8 mouse cellular contexts compared by ENCODE assay signal in genomic region chr1:135199014-135199819, GRCm38 (mm10). TPM values are rescaled to one million over a fixed set of nuclear protein-coding genes. Genes with fewer than 3 reads are reported as not detected.
A peak's percentile ranks its signal among the peaks of the same experiment; 100 is the strongest.
DNase-seq lines count a peak whose midpoint lies in the region; ATAC-seq and TF ChIP-seq lines count a peak whose summit lies in the region.

No protein-coding gene starts in this region.

- 15% methylated on average over 21 of the region's 21 CpGs for WGBS in lung, adult 2 months
- WGBS in lung, embryonic 15.5 days: 4% methylated on average over 21 of the region's 21 CpGs
- 6% methylated on average over 21 of the region's 21 CpGs for WGBS in stomach, embryonic 16.5 days

- no peak for TF ChIP-seq POLR2A in lung, adult 2 months (IDR thresholded peaks at IDR 0.05; ENCODE audit: borderline replicate concordance, extremely low read depth, low read depth, low read length)

- peak overlapping the region; percentile 93 for H3K27ac ChIP-seq in lung, embryonic 15.5 days
- H3K27ac ChIP-seq in stomach, embryonic 16.5 days (ENCODE audit: low read length): peak overlapping the region; percentile 96

- no peak overlapping the region; the same call in 1 of the 2 replicates for H3K9ac ChIP-seq in lung, embryonic 15.5 days
- H3K9ac ChIP-seq in stomach, embryonic 16.5 days (ENCODE audit: low read length): 0 out of 2 replicates have a peak overlapping the region, but pooled peaks have one; percentile 46

- no peaks in the 10 kb centered on the region for H3K36me3 ChIP-seq in lung, embryonic 15.5 days
- H3K36me3 ChIP-seq in stomach, embryonic 16.5 days (ENCODE audit: control insufficient read depth, insufficient read depth, low read length): no peaks in the 10 kb centered on the region

- no peak overlapping the region for H3K4me3 ChIP-seq in lung, adult 2 months (replicated peaks; ENCODE audit: extremely low read depth, low read depth, low read length)
- H3K4me3 ChIP-seq in lung, embryonic 15.5 days: no peak overlapping the region
- H3K4me3 ChIP-seq in stomach, embryonic 16.5 days (replicated peaks; ENCODE audit: low read length): 0 out of 2 replicates have a peak overlapping the region, but pooled peaks have one; percentile 0

- TF ChIP-seq CTCF in lung, adult 2 months (IDR thresholded peaks at IDR 0.05; ENCODE audit: insufficient read depth, low read length): no peak

- ATAC-seq in erythroblast, adult 5-6 weeks (replicated peaks; ENCODE audit: low FRiP score, poor library complexity, severe bottlenecking): peak; percentile 66
- ATAC-seq in lung, embryonic 15.5 days (ENCODE audit: borderline replicate concordance, extremely low read depth, low FRiP score, low TSS enrichment): peak; percentile 85
- peak; percentile 92 for ATAC-seq in stomach, embryonic 16.5 days (ENCODE audit: insufficient read depth, low FRiP score)

- peak; percentile 62 to 78 for DNase-seq in lung, adult 18-20 months
- DNase-seq in lung, adult 2 months: no peak
- peak; percentile 62 for DNase-seq in kidney, adult 11 months
- no peak for DNase-seq in right cerebral cortex, postnatal 36 days (ENCODE audit: low spot score in 2 of 2)
- no peak for DNase-seq in spleen, adult 12 weeks (ENCODE audit: low spot score)

- H3K4me1 ChIP-seq in lung, adult 2 months (ENCODE audit: control insufficient read depth, insufficient read depth, low read length): no peaks in the 10 kb centered on the region
- peaks cover 16% of the 10 kb centered on the region for H3K4me1 ChIP-seq in lung, embryonic 15.5 days
- H3K4me1 ChIP-seq in stomach, embryonic 16.5 days (ENCODE audit: control insufficient read depth, insufficient read depth, low read length): peaks cover 9% of the 10 kb centered on the region

- peak overlapping the region; percentile 39 for H3K4me2 ChIP-seq in lung, embryonic 15.5 days
- H3K4me2 ChIP-seq in stomach, embryonic 16.5 days (ENCODE audit: low read depth, low read length): peak overlapping the region; percentile 25

- no peaks in the 10 kb centered on the region for H3K9me3 ChIP-seq in lung, embryonic 15.5 days
- H3K9me3 ChIP-seq in stomach, embryonic 16.5 days (replicated peaks; ENCODE audit: control insufficient read depth, low read length): no peaks in the 10 kb centered on the region

- no peaks in the 10 kb centered on the region for H3K27me3 ChIP-seq in lung, embryonic 15.5 days
- H3K27me3 ChIP-seq in stomach, embryonic 16.5 days (ENCODE audit: control insufficient read depth, insufficient read depth, low read length): no peaks in the 10 kb centered on the region

RNA-seq across cellular contexts. Expression of gene Gpr37l1, which starts 31.7 kb away (rescaled TPM):
- 0.95 and 2.0 TPM in 2 replicates for polyA plus RNA-seq in lung, adult 2 months (2012; rRNA removed)
- total RNA-seq in erythroblast, adult 5-6 weeks (2015; ENCODE audit: low replicate concordance): 1.0 TPM in 1 of 2 replicates, not detected in the other
- total RNA-seq in erythroblast, adult 5-6 weeks (2017; ENCODE audit: low replicate concordance): not detected in 2 replicates
- 0.10 TPM in 1 of 2 replicates, not detected in the other for polyA plus RNA-seq in lung, embryonic 15.5 days (2015; fragmentation: Nextera tagmentation; extraction: Ambion mirVana)
- polyA plus RNA-seq in stomach, embryonic 16.5 days (2015; fragmentation: Nextera tagmentation; extraction: Ambion mirVana): 0.90 and 1.3 TPM in 2 replicates

RNA-seq across cellular contexts. Expression of gene Arl8a, which starts 52.6 kb away (rescaled TPM):
- polyA plus RNA-seq in lung, adult 2 months (2012; rRNA removed): 66.5 and 84.7 TPM in 2 replicates
- total RNA-seq in erythroblast, adult 5-6 weeks (2015; ENCODE audit: low replicate concordance): 22.3 and 23.4 TPM in 2 replicates
- 7.2 and 11.9 TPM in 2 replicates for total RNA-seq in erythroblast, adult 5-6 weeks (2017; ENCODE audit: low replicate concordance)
- polyA plus RNA-seq in lung, embryonic 15.5 days (2015; fragmentation: Nextera tagmentation; extraction: Ambion mirVana): 42.7 and 47.0 TPM in 2 replicates
- polyA plus RNA-seq in stomach, embryonic 16.5 days (2015; fragmentation: Nextera tagmentation; extraction: Ambion mirVana): 35.3 and 37.6 TPM in 2 replicates

RNA-seq across cellular contexts. Expression of gene Elf3, which starts 59.2 kb away (rescaled TPM):
- polyA plus RNA-seq in lung, adult 2 months (2012; rRNA removed): 19.2 and 19.5 TPM in 2 replicates
- not detected in 2 replicates for total RNA-seq in erythroblast, adult 5-6 weeks (2015; ENCODE audit: low replicate concordance)
- total RNA-seq in erythroblast, adult 5-6 weeks (2017; ENCODE audit: low replicate concordance): not detected in 2 replicates
- polyA plus RNA-seq in lung, embryonic 15.5 days (2015; fragmentation: Nextera tagmentation; extraction: Ambion mirVana): 23.4 and 24.8 TPM in 2 replicates
- 161 and 211 TPM in 2 replicates for polyA plus RNA-seq in stomach, embryonic 16.5 days (2015; fragmentation: Nextera tagmentation; extraction: Ambion mirVana)

Comparison
In these comparisons a context has a peak if more than half of its experiments do, and no peak if none do; other contexts are left out.
1. DNase-seq: peak in lung, adult 18-20 months (2 of 2) and kidney, adult 11 months (single experiment); none in lung, adult 2 months (single experiment), right cerebral cortex, postnatal 36 days (0 of 2) and spleen, adult 12 weeks (single experiment).
2. Peak in every context shown above with its lines, with median percentiles within 50 percentile points of each other: ATAC-seq.